Comparison of ENCODE assay signal across 13 mouse cellular contexts in genomic region chr7:96290576-96290975, GRCm38 (mm10).
DNase-seq lines count a peak whose midpoint lies in the region; ATAC-seq and TF ChIP-seq lines count a peak whose summit lies in the region.
"Had no signal": no experiment of that assay in that cellular context is flagged by ENCODE, and none has a peak within 500 bp of the region (broad histone marks: within the 10 kb centered on the region; RNA-seq: fewer than 3 reads in every experiment).

No protein-coding gene starts in this region.

- in situ Hi-C loops in Patski (cut with MboI; ENCODE audit: low pct_unique_long_range_greater_than_20kb) = no loop called here

- no peak overlapping the region for H3K4me2 ChIP-seq in hindbrain, embryonic 14.5 days (replicated peaks)
- H3K4me2 ChIP-seq in hindbrain, embryonic 13.5 days = no peak overlapping the region
- no peak overlapping the region for H3K4me2 ChIP-seq in forebrain, postnatal 0 days (ENCODE audit: low read depth)
- H3K4me2 ChIP-seq in midbrain, embryonic 15.5 days = no peak overlapping the region
- H3K4me2 ChIP-seq: liver, embryonic 15.5 days; neural tube, embryonic 12.5 days; stomach, embryonic 15.5 days had no signal

- CTCF ChIA-PET in Patski (lab: Charles Lee) = interaction anchor here (1.0 to 1.1 kb wide), 2 partner anchors 10 to 16 kb away, joined by 3 to 4 read pairs; no protein-coding TSS in a partner anchor

- no peak overlapping the region for H3K9ac ChIP-seq in hindbrain, embryonic 14.5 days
- H3K9ac ChIP-seq in hindbrain, embryonic 13.5 days = no peak overlapping the region
- no peak overlapping the region for H3K9ac ChIP-seq in forebrain, postnatal 0 days
- H3K9ac ChIP-seq in midbrain, embryonic 15.5 days = no peak overlapping the region
- H3K9ac ChIP-seq: liver, embryonic 15.5 days; neural tube, embryonic 12.5 days; stomach, embryonic 15.5 days had no signal

- H3K27me3 ChIP-seq in hindbrain, embryonic 14.5 days (ENCODE audit: control insufficient read depth, insufficient read depth, low read length) = no peaks in the 10 kb centered on the region
- H3K27me3 ChIP-seq in hindbrain, embryonic 13.5 days = no peaks in the 10 kb centered on the region
- H3K27me3 ChIP-seq in Patski = no peaks in the 10 kb centered on the region
- H3K27me3 ChIP-seq in forebrain, postnatal 0 days (ENCODE audit: insufficient read depth, low read length) = no peaks in the 10 kb centered on the region
- H3K27me3 ChIP-seq in midbrain, embryonic 15.5 days (replicated peaks) = no peaks in the 10 kb centered on the region
- H3K27me3 ChIP-seq: liver, embryonic 15.5 days; neural tube, embryonic 12.5 days; stomach, embryonic 15.5 days had no signal

- no peak overlapping the region for H3K27ac ChIP-seq in hindbrain, embryonic 14.5 days
- H3K27ac ChIP-seq in hindbrain, embryonic 13.5 days = no peak overlapping the region
- peak overlapping the region; percentile 30; the same call in 1 of the 2 replicates for H3K27ac ChIP-seq in forebrain, postnatal 0 days (ENCODE audit: low read depth, low read length)
- no peak overlapping the region for H3K27ac ChIP-seq in midbrain, embryonic 15.5 days
- H3K27ac ChIP-seq: liver, embryonic 15.5 days; neural tube, embryonic 12.5 days; stomach, embryonic 15.5 days had no signal

- peak; percentile 65; the same call in 1 of the 2 replicates for ATAC-seq in hindbrain, embryonic 14.5 days (ENCODE audit: low FRiP score)
- ATAC-seq in hindbrain, embryonic 13.5 days (ENCODE audit: low FRiP score) = no peak
- peak; percentile 51 for ATAC-seq in Patski
- ATAC-seq in forebrain, postnatal 0 days = peak; percentile 87
- ATAC-seq in midbrain, embryonic 15.5 days (replicated peaks) = 0 out of 2 replicates have a peak, but pooled peaks have one; percentile 66

- DNase-seq in hindbrain, embryonic 14.5 days (ENCODE audit: low spot score) = peak; percentile 67
- no peak for DNase-seq in Patski (ENCODE audit: low read depth, low spot score)
- peak; percentile 86 for DNase-seq in forebrain, postnatal 0 days
- DNase-seq in B cell, adult 2 months = no peak
- no peak for DNase-seq in adrenal gland, postnatal 10 days
- no peak for DNase-seq in kidney, adult 8-10 months
- DNase-seq: adrenal gland, adult 8-10 months; kidney, adult 11 months had no signal

- no peaks in the 10 kb centered on the region for H3K4me1 ChIP-seq in hindbrain, embryonic 14.5 days (replicated peaks; ENCODE audit: control insufficient read depth, insufficient read depth, low read length)
- H3K4me1 ChIP-seq in hindbrain, embryonic 13.5 days (replicated peaks) = 0 out of 2 replicates have a peak, but pooled peaks cover 7% of the 10 kb centered on the region
- no peaks in the 10 kb centered on the region for H3K4me1 ChIP-seq in forebrain, postnatal 0 days (ENCODE audit: insufficient read depth)
- H3K4me1 ChIP-seq in midbrain, embryonic 15.5 days = 0 out of 2 replicates have a peak, but pooled peaks cover 4% of the 10 kb centered on the region
- H3K4me1 ChIP-seq: liver, embryonic 15.5 days; neural tube, embryonic 12.5 days; stomach, embryonic 15.5 days had no signal

- no peak overlapping the region for H3K4me3 ChIP-seq in hindbrain, embryonic 14.5 days (replicated peaks; ENCODE audit: low read length)
- no peak overlapping the region for H3K4me3 ChIP-seq in hindbrain, embryonic 13.5 days
- no peak overlapping the region for H3K4me3 ChIP-seq in forebrain, postnatal 0 days (ENCODE audit: low read depth, low read length)
- no peak overlapping the region for H3K4me3 ChIP-seq in midbrain, embryonic 15.5 days
- H3K4me3 ChIP-seq: liver, embryonic 15.5 days; neural tube, embryonic 12.5 days; stomach, embryonic 15.5 days had no signal

- no peaks in the 10 kb centered on the region for H3K36me3 ChIP-seq in hindbrain, embryonic 14.5 days (replicated peaks; ENCODE audit: control insufficient read depth, insufficient read depth)
- H3K36me3 ChIP-seq in hindbrain, embryonic 13.5 days = no peaks in the 10 kb centered on the region
- no peaks in the 10 kb centered on the region for H3K36me3 ChIP-seq in forebrain, postnatal 0 days (ENCODE audit: insufficient read depth)
- no peaks in the 10 kb centered on the region for H3K36me3 ChIP-seq in midbrain, embryonic 15.5 days (replicated peaks)
- H3K36me3 ChIP-seq: liver, embryonic 15.5 days; neural tube, embryonic 12.5 days; stomach, embryonic 15.5 days had no signal

- no peaks in the 10 kb centered on the region for H3K9me3 ChIP-seq in hindbrain, embryonic 14.5 days (ENCODE audit: control insufficient read depth, low read length)
- H3K9me3 ChIP-seq in hindbrain, embryonic 13.5 days = no peaks in the 10 kb centered on the region
- H3K9me3 ChIP-seq in forebrain, postnatal 0 days (ENCODE audit: low read length) = no peaks in the 10 kb centered on the region
- no peaks in the 10 kb centered on the region for H3K9me3 ChIP-seq in midbrain, embryonic 15.5 days
- H3K9me3 ChIP-seq: liver, embryonic 15.5 days; neural tube, embryonic 12.5 days; stomach, embryonic 15.5 days had no signal

- POLR2A ChIA-PET in Patski (lab: Charles Lee) = interaction anchor here (0.8 kb wide), 1 partner anchor 65 kb away, joined by 3 read pairs; no protein-coding TSS in a partner anchor

- WGBS in hindbrain, embryonic 14.5 days = 33% methylated on average over 2 of the region's 2 CpGs
- WGBS in hindbrain, embryonic 13.5 days = 31% methylated on average over 2 of the region's 2 CpGs
- 29% methylated on average over 2 of the region's 2 CpGs for WGBS in forebrain, postnatal 0 days
- 40% methylated on average over 2 of the region's 2 CpGs for WGBS in midbrain, embryonic 15.5 days

- no peak for TF ChIP-seq CTCF in Patski (IDR thresholded peaks at IDR 0.05)
- no peak for TF ChIP-seq CTCF in forebrain, postnatal 0 days (IDR thresholded peaks at IDR 0.05; ENCODE audit: low read depth)

Comparison
In these comparisons a context has a peak if more than half of its experiments do, and no peak if none do; other contexts are left out.
1. DNase-seq: peak in hindbrain, embryonic 14.5 days (single experiment) and forebrain, postnatal 0 days (single experiment); none in Patski (single experiment), B cell, adult 2 months (0 of 2), adrenal gland, postnatal 10 days (single experiment) and kidney, adult 8-10 months (0 of 2).